Mouse (Mus musculus): Measurements from ENCODE around the gene Rab12.

The Rab12 gene

GRCm38 (mm10) chr17:66448421-66449405 is 70.8 kb downstream of the Rab12 start:
- no peak for DNase-seq (ENCODE audit: low spot score in 2 of 2)

- no peak for DNase-seq (ENCODE audit: low spot score in 2 of 2)
Measured at GRCm38 (mm10) chr17:66447978-66448377, 71.6 kb downstream of the Rab12 start.

- DNase-seq (ENCODE audit: low spot score in 2 of 2): no peak
Measured at GRCm38 (mm10) chr17:66447007-66447312, 72.6 kb downstream of the Rab12 start.

- DNase-seq (ENCODE audit: low spot score in 2 of 2): no peak
Measured at GRCm38 (mm10) chr17:66446196-66447006, 73.1 kb downstream of the Rab12 start.

Measured in natural killer cell, adult 2 months (primary cell).